Mouse (Mus musculus): ENCODE data around the gene Cmss1.

GRCm38 (mm10) chr16:57438288-57438685 lies 168.4 kb downstream of the Cmss1 start:
- TF ChIP-seq CTCF (IDR thresholded peaks at IDR 0.05; ENCODE audit: low read depth, low read length) (no peak), POLR2A (IDR thresholded peaks at IDR 0.05; ENCODE audit: borderline replicate concordance, low read depth, low read length) (no peak)

Data from bone marrow macrophage, adult 2 months (primary cell).